Mouse (Mus musculus): ENCODE measurements at regions not wholly inside any gene's neighbourhood (a gene's known extent, or its start where the extent isn't known, plus 50 kb on each side); places are given as distances from the start of the nearest gene placed in this dataset.

GRCm38 (mm10) chr13:71320489-71320888, 478.9 kb upstream of the Adamts16 start:
- Histone ChIP-seq H3K4me1 (ENCODE audit: control insufficient read depth in 1 of 2, insufficient read depth in 2 of 2, low read length in 2 of 2) (no peaks in the 10 kb centered on the region), H3K27ac (ENCODE audit: control insufficient read depth, low read depth, low read length) (no peak overlapping the region), H3K79me2 (ENCODE audit: control insufficient read depth, insufficient read depth, low read length, poor library complexity) (no peaks in the 10 kb centered on the region), H3K9ac (ENCODE audit: control insufficient read depth, low read depth, low read length, poor library complexity, severe bottlenecking) (no peak overlapping the region), H3K4me3 (ENCODE audit: control insufficient read depth in 1 of 2, insufficient read depth in 1 of 2, low read depth in 2 of 2, low read length in 2 of 2) (no peak overlapping the region), H3K27me3 (ENCODE audit: control insufficient read depth in 1 of 2, insufficient read depth in 2 of 2, low read length in 2 of 2) (no peaks in the 10 kb centered on the region), H3K9me3 (replicated peaks; ENCODE audit: insufficient read depth, low read length) (no peaks in the 10 kb centered on the region), H3K36me3 (ENCODE audit: control insufficient read depth in 1 of 2, insufficient read depth in 2 of 2, low read length in 2 of 2) (no peaks in the 10 kb centered on the region)
- DNase-seq (ENCODE audit: low read depth, low spot score): no peak
- TF ChIP-seq USF1 (IDR thresholded peaks at IDR 0.05; ENCODE audit: low read depth, low read length) (no peak), MAZ (IDR thresholded peaks at IDR 0.05; ENCODE audit: low read depth, low read length) (no peak)

GRCm38 (mm10) chr13:71303956-71304355, 462.3 kb upstream of the Adamts16 start:
- Histone ChIP-seq H3K4me1 (ENCODE audit: control insufficient read depth in 1 of 2, insufficient read depth in 2 of 2, low read length in 2 of 2) (no peaks in the 10 kb centered on the region), H3K79me2 (ENCODE audit: control insufficient read depth, insufficient read depth, low read length, poor library complexity) (no peaks in the 10 kb centered on the region), H3K27me3 (ENCODE audit: control insufficient read depth in 1 of 2, insufficient read depth in 2 of 2, low read length in 2 of 2) (no peaks in the 10 kb centered on the region), H3K4me3 (ENCODE audit: control insufficient read depth in 1 of 2, insufficient read depth in 1 of 2, low read depth in 2 of 2, low read length in 2 of 2) (no peak overlapping the region), H3K27ac (ENCODE audit: control insufficient read depth, low read depth, low read length) (no peak overlapping the region), H3K9ac (ENCODE audit: control insufficient read depth, low read depth, low read length, poor library complexity, severe bottlenecking) (no peak overlapping the region), H3K36me3 (ENCODE audit: control insufficient read depth in 1 of 2, insufficient read depth in 2 of 2, low read length in 2 of 2) (no peaks in the 10 kb centered on the region), H3K9me3 (replicated peaks; ENCODE audit: insufficient read depth, low read length) (no peaks in the 10 kb centered on the region)
- no peak for TF ChIP-seq USF2 (IDR thresholded peaks at IDR 0.05; ENCODE audit: borderline replicate concordance in 1 of 2, insufficient read depth in 1 of 2, low read depth in 1 of 2, low read length in 2 of 2)
- no peak for TF ChIP-seq HCFC1 (IDR thresholded peaks at IDR 0.05; ENCODE audit: low read depth, low read length)
- no peak for TF ChIP-seq JUND (IDR thresholded peaks at IDR 0.05; ENCODE audit: low read depth, low read length)
- TF ChIP-seq ZNF384 (IDR thresholded peaks at IDR 0.05; ENCODE audit: low read depth, low read length): no peak
- TF ChIP-seq POLR2A (IDR thresholded peaks at IDR 0.05; ENCODE audit: control insufficient read depth in 1 of 2, insufficient read depth in 1 of 2, low read depth in 1 of 2, low read length in 2 of 2, poor library complexity in 1 of 2): no peak
- no peak for TF ChIP-seq ZKSCAN1 (IDR thresholded peaks at IDR 0.05; ENCODE audit: low read depth, low read length)
- TF ChIP-seq EP300 (IDR thresholded peaks at IDR 0.05; ENCODE audit: low read depth in 1 of 2, low read length in 2 of 2): no peak
- DNase-seq (ENCODE audit: low read depth, low spot score): no peak

- TF ChIP-seq MYB (IDR thresholded peaks at IDR 0.05; ENCODE audit: low read depth, low read length) (no peak), MAFK (IDR thresholded peaks at IDR 0.05; ENCODE audit: borderline replicate concordance, low read depth, low read length) (no peak)
- no peaks in the 10 kb centered on the region for H3K4me1 ChIP-seq (ENCODE audit: control insufficient read depth in 1 of 2, insufficient read depth in 2 of 2, low read length in 2 of 2)
- no peaks in the 10 kb centered on the region for H3K79me2 ChIP-seq (ENCODE audit: control insufficient read depth, insufficient read depth, low read length, poor library complexity)
- H3K27me3 ChIP-seq (ENCODE audit: control insufficient read depth in 1 of 2, insufficient read depth in 2 of 2, low read length in 2 of 2): no peaks in the 10 kb centered on the region
- DNase-seq (ENCODE audit: low read depth, low spot score): no peak
- no peak overlapping the region for H3K27ac ChIP-seq (ENCODE audit: control insufficient read depth, low read depth, low read length)
- no peak overlapping the region for H3K9ac ChIP-seq (ENCODE audit: control insufficient read depth, low read depth, low read length, poor library complexity, severe bottlenecking)
- no peaks in the 10 kb centered on the region for H3K36me3 ChIP-seq (ENCODE audit: control insufficient read depth in 1 of 2, insufficient read depth in 2 of 2, low read length in 2 of 2)
- no peak overlapping the region for H3K4me3 ChIP-seq (ENCODE audit: control insufficient read depth in 1 of 2, insufficient read depth in 1 of 2, low read depth in 2 of 2, low read length in 2 of 2)
- no peaks in the 10 kb centered on the region for H3K9me3 ChIP-seq (replicated peaks; ENCODE audit: insufficient read depth, low read length)
Measured at GRCm38 (mm10) chr13:71275991-71276390, 434.4 kb upstream of the Adamts16 start.
